Comparison of ENCODE assay signal across 8 mouse cellular contexts in the genomic region with DNA sequence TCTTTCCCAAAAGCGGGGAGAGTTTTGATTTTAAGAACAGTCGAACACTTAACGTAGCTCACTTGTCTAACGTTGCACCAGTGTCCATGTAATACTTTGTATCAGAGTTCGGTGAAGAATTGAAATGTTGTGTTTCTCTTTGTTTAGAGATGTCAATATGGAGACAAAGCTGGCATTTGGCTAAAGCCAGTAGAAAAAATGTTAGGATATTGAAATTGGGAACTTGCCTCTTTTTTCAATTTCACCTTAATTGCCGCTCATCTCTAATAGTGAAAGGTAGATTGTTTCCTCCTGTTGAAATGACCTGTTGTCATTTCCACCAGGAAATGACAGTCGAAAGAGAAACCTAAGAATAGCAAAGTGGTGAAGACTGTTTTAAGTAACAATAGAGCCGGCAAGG. TPM values are rescaled to one million over a fixed set of nuclear protein-coding genes. Genes with fewer than 3 reads are reported as not detected.
DNase-seq lines count a peak whose midpoint lies in the region; ATAC-seq and TF ChIP-seq lines count a peak whose summit lies in the region.

No protein-coding gene starts in this region.

- H3K27ac ChIP-seq in kidney, adult 2 months (ENCODE audit: insufficient read depth, low read depth, low read length), result peak overlapping the region; percentile 97; the same call in 1 of the 2 replicates
- no peak overlapping the region for H3K27ac ChIP-seq in bone marrow macrophage, adult 2 months (ENCODE audit: insufficient read depth, low read depth, low read length)
- H3K27ac ChIP-seq in hindbrain, embryonic 15.5 days (replicated peaks), result peak overlapping the region; percentile 85
- H3K27ac ChIP-seq in midbrain, embryonic 14.5 days (replicated peaks; ENCODE audit: low read depth, low read length), result no peak overlapping the region

- H3K4me2 ChIP-seq in hindbrain, embryonic 15.5 days, result peak overlapping the region; percentile 87
- peak overlapping the region; percentile 74 for H3K4me2 ChIP-seq in midbrain, embryonic 14.5 days (ENCODE audit: low read length)

- no peak for ATAC-seq in hindbrain, embryonic 15.5 days (ENCODE audit: low FRiP score, low read depth)
- no peak for ATAC-seq in midbrain, embryonic 14.5 days (ENCODE audit: low FRiP score, low TSS enrichment)

- H3K9ac ChIP-seq in hindbrain, embryonic 15.5 days, result peak overlapping the region; percentile 86
- H3K9ac ChIP-seq in midbrain, embryonic 14.5 days (replicated peaks; ENCODE audit: low read length), result peak overlapping the region; percentile 79

- H3K27me3 ChIP-seq in kidney, adult 2 months (replicated peaks; ENCODE audit: control insufficient read depth, insufficient read depth, low read length), result no peaks in the 10 kb centered on the region
- no peaks in the 10 kb centered on the region for H3K27me3 ChIP-seq in hindbrain, embryonic 15.5 days
- no peaks in the 10 kb centered on the region for H3K27me3 ChIP-seq in midbrain, embryonic 14.5 days (ENCODE audit: control insufficient read depth, insufficient read depth, low read length)

- WGBS in kidney, adult 2 months, result 35% methylated on average over 8 of the region's 8 CpGs
- 73% methylated on average over 8 of the region's 8 CpGs for WGBS in hindbrain, embryonic 15.5 days
- WGBS in midbrain, embryonic 14.5 days, result 72% methylated on average over 8 of the region's 8 CpGs

- TF ChIP-seq CTCF in kidney, adult 2 months (conservative IDR thresholded peaks at IDR 0.05; ENCODE audit: insufficient read depth, insufficient read length, low read depth, low read length), result no peak
- no peak for TF ChIP-seq CTCF in bone marrow macrophage, adult 2 months (IDR thresholded peaks at IDR 0.05; ENCODE audit: low read depth, low read length)

- TF ChIP-seq POLR2A in kidney, adult 2 months (IDR thresholded peaks at IDR 0.05; ENCODE audit: low read depth, low read length), result no peak
- TF ChIP-seq POLR2A in bone marrow macrophage, adult 2 months (IDR thresholded peaks at IDR 0.05; ENCODE audit: borderline replicate concordance, low read depth, low read length), result no peak

- peaks cover 6% of the 10 kb centered on the region; the same call in 1 of the 2 replicates for H3K4me1 ChIP-seq in kidney, adult 2 months (ENCODE audit: control insufficient read depth, insufficient read depth, low read length)
- peaks cover 6% of the 10 kb centered on the region for H3K4me1 ChIP-seq in bone marrow macrophage, adult 2 months (ENCODE audit: control insufficient read depth, insufficient read depth, low read length)
- peaks cover 22% of the 10 kb centered on the region for H3K4me1 ChIP-seq in hindbrain, embryonic 15.5 days (replicated peaks)
- peaks cover 12% of the 10 kb centered on the region for H3K4me1 ChIP-seq in midbrain, embryonic 14.5 days (ENCODE audit: control insufficient read depth, insufficient read depth, low read length)

- peak overlapping the region; percentile 100 for H3K4me3 ChIP-seq in kidney, adult 2 months (ENCODE audit: insufficient read depth, low read depth, low read length)
- peak overlapping the region; percentile 70 for H3K4me3 ChIP-seq in bone marrow macrophage, adult 2 months (ENCODE audit: insufficient read depth, low read length)
- H3K4me3 ChIP-seq in hindbrain, embryonic 15.5 days, result peak overlapping the region; percentile 96
- peak overlapping the region; percentile 94 for H3K4me3 ChIP-seq in midbrain, embryonic 14.5 days (replicated peaks; ENCODE audit: low read depth, low read length)

- no peak for DNase-seq in kidney, adult 2 months
- no peak for DNase-seq in kidney, postnatal 25 days
- DNase-seq in midbrain, embryonic 14.5 days, result no peak
- DNase-seq in layer of hippocampus, adult 18-20 months (ENCODE audit: low spot score in 2 of 2), result no peak
- no peak for DNase-seq in frontal cortex, postnatal 25 days (ENCODE audit: low spot score in 2 of 2)
- no peak for DNase-seq in cerebellum, adult 18-20 months

- no peaks in the 10 kb centered on the region for H3K36me3 ChIP-seq in kidney, adult 2 months (ENCODE audit: control insufficient read depth, insufficient read depth, low read length)
- H3K36me3 ChIP-seq in hindbrain, embryonic 15.5 days, result peaks cover 25% of the 10 kb centered on the region
- peaks cover 33% of the 10 kb centered on the region for H3K36me3 ChIP-seq in midbrain, embryonic 14.5 days (ENCODE audit: control insufficient read depth, insufficient read depth, low read length)

- H3K9me3 ChIP-seq in hindbrain, embryonic 15.5 days, result no peaks in the 10 kb centered on the region
- no peaks in the 10 kb centered on the region for H3K9me3 ChIP-seq in midbrain, embryonic 14.5 days (ENCODE audit: control insufficient read depth, low read length)

RNA-seq across cellular contexts. Expression of a gene that starts 1.0 kb away (rescaled TPM):
- 141 and 206 TPM in 2 replicates for polyA plus RNA-seq in kidney, adult 2 months (2012; rRNA removed)
- polyA plus RNA-seq in bone marrow macrophage, adult 2 months (2012; ENCODE audit: insufficient read depth, insufficient read length, missing spikeins), result 542 and 550 TPM in 2 replicates
- 460 and 473 TPM in 2 replicates for polyA plus RNA-seq in hindbrain, embryonic 15.5 days (2015; fragmentation: Nextera tagmentation; extraction: Ambion mirVana)
- polyA plus RNA-seq in midbrain, embryonic 14.5 days (2014; fragmentation: Nextera tagmentation; extraction: Ambion mirVana), result 562 and 649 TPM in 2 replicates
- 100 to 1,000 TPM; 469 to 474 TPM for total RNA-seq in layer of hippocampus, adult 18-20 months (2021)

RNA-seq across cellular contexts. Expression of a gene that starts 4.6 kb away (rescaled TPM):
- 70.0 and 72.6 TPM in 2 replicates for polyA plus RNA-seq in kidney, adult 2 months (2012; rRNA removed)
- 41.5 and 46.2 TPM in 2 replicates for polyA plus RNA-seq in bone marrow macrophage, adult 2 months (2012; ENCODE audit: insufficient read depth, insufficient read length, missing spikeins)
- polyA plus RNA-seq in hindbrain, embryonic 15.5 days (2015; fragmentation: Nextera tagmentation; extraction: Ambion mirVana), result 92.6 and 94.2 TPM in 2 replicates
- 80.4 and 89.0 TPM in 2 replicates for polyA plus RNA-seq in midbrain, embryonic 14.5 days (2014; fragmentation: Nextera tagmentation; extraction: Ambion mirVana)
- 10 to 100 TPM; 69.4 to 72.5 TPM for total RNA-seq in layer of hippocampus, adult 18-20 months (2021)

RNA-seq across cellular contexts. Expression of a gene that starts 23.7 kb away (rescaled TPM):
- 31.1 and 38.1 TPM in 2 replicates for polyA plus RNA-seq in kidney, adult 2 months (2012; rRNA removed)
- 35.7 and 39.7 TPM in 2 replicates for polyA plus RNA-seq in bone marrow macrophage, adult 2 months (2012; ENCODE audit: insufficient read depth, insufficient read length, missing spikeins)
- polyA plus RNA-seq in hindbrain, embryonic 15.5 days (2015; fragmentation: Nextera tagmentation; extraction: Ambion mirVana), result 36.8 and 37.9 TPM in 2 replicates
- polyA plus RNA-seq in midbrain, embryonic 14.5 days (2014; fragmentation: Nextera tagmentation; extraction: Ambion mirVana), result 27.6 and 30.6 TPM in 2 replicates
- 10 to 100 TPM; 19.2 to 23.6 TPM for total RNA-seq in layer of hippocampus, adult 18-20 months (2021)

RNA-seq across cellular contexts. Expression of a gene that starts 30.8 kb away (rescaled TPM):
- polyA plus RNA-seq in kidney, adult 2 months (2012; rRNA removed), result 0.45 and 0.53 TPM in 2 replicates
- polyA plus RNA-seq in bone marrow macrophage, adult 2 months (2012; ENCODE audit: insufficient read depth, insufficient read length, missing spikeins), result 15.6 and 17.9 TPM in 2 replicates
- 4.4 and 6.7 TPM in 2 replicates for polyA plus RNA-seq in hindbrain, embryonic 15.5 days (2015; fragmentation: Nextera tagmentation; extraction: Ambion mirVana)
- 4.9 and 9.1 TPM in 2 replicates for polyA plus RNA-seq in midbrain, embryonic 14.5 days (2014; fragmentation: Nextera tagmentation; extraction: Ambion mirVana)
- total RNA-seq in layer of hippocampus, adult 18-20 months (2021), result 1 to 10 TPM in 1 of 2 experiments, under 1 TPM in 1; 0.64 to 1.4 TPM

RNA-seq across cellular contexts. Expression of a gene that starts 40.1 kb away (rescaled TPM):
- 0.05 and 0.06 TPM in 2 replicates for polyA plus RNA-seq in kidney, adult 2 months (2012; rRNA removed)
- 0.25 TPM in 1 of 2 replicates, not detected in the other for polyA plus RNA-seq in bone marrow macrophage, adult 2 months (2012; ENCODE audit: insufficient read depth, insufficient read length, missing spikeins)
- polyA plus RNA-seq in hindbrain, embryonic 15.5 days (2015; fragmentation: Nextera tagmentation; extraction: Ambion mirVana), result 0.57 and 0.71 TPM in 2 replicates
- polyA plus RNA-seq in midbrain, embryonic 14.5 days (2014; fragmentation: Nextera tagmentation; extraction: Ambion mirVana), result 0.21 TPM in 1 of 2 replicates, not detected in the other
- total RNA-seq in layer of hippocampus, adult 18-20 months (2021), result under 1 TPM; 0.41 to 0.45 TPM

Comparison
In these comparisons a context has a peak if more than half of its experiments do, and no peak if none do; other contexts are left out.
1. H3K27ac ChIP-seq: peak in kidney, adult 2 months (single experiment) and hindbrain, embryonic 15.5 days (single experiment); none in bone marrow macrophage, adult 2 months (single experiment) and midbrain, embryonic 14.5 days (single experiment).
2. Peak in every context shown above with its lines, with median percentiles within 50 percentile points of each other: H3K4me3 ChIP-seq.